21 mouse cellular contexts compared by ENCODE assay signal in genomic region chr13:55205448-55206205, GRCm38 (mm10). TPM values are rescaled to one million over a fixed set of nuclear protein-coding genes. Genes with fewer than 3 reads are reported as not detected.
DNase-seq lines count a peak whose midpoint lies in the region; ATAC-seq and TF ChIP-seq lines count a peak whose summit lies in the region.
"Had no signal": no experiment of that assay in that cellular context is flagged by ENCODE, and none has a peak within 500 bp of the region (broad histone marks: within the 10 kb centered on the region; RNA-seq: fewer than 3 reads in every experiment).

No protein-coding gene starts in this region.

- ATAC-seq in forebrain, postnatal 0 days, result no peak
- ATAC-seq: forebrain, embryonic 13.5 days; forebrain, embryonic 15.5 days had no signal

- H3K9ac ChIP-seq in ES-Bruce4 (ENCODE audit: low read depth, poor library complexity, severe bottlenecking), result 0 out of 2 replicates have a peak overlapping the region, but pooled peaks have one; percentile 34
- no peak overlapping the region for H3K9ac ChIP-seq in ES-E14 (ENCODE audit: insufficient read depth, low read depth, low read length, poor library complexity, severe bottlenecking)
- H3K9ac ChIP-seq in forebrain, postnatal 0 days, result no peak overlapping the region
- H3K9ac ChIP-seq: embryonic facial prominence, embryonic 12.5 days; forebrain, embryonic 13.5 days; forebrain, embryonic 15.5 days had no signal

- no peaks in the 10 kb centered on the region for H3K36me3 ChIP-seq in E14TG2a.4 (ENCODE audit: insufficient read depth, low read length)
- H3K36me3 ChIP-seq in ES-Bruce4 (ENCODE audit: control insufficient read depth, insufficient read depth, low read length, poor library complexity, severe bottlenecking), result no peaks in the 10 kb centered on the region
- no peaks in the 10 kb centered on the region for H3K36me3 ChIP-seq in ES-E14 (ENCODE audit: control insufficient read depth, insufficient read depth, low read length, poor library complexity, severe bottlenecking)
- no peaks in the 10 kb centered on the region for H3K36me3 ChIP-seq in forebrain, postnatal 0 days (ENCODE audit: insufficient read depth)
- H3K36me3 ChIP-seq: embryonic facial prominence, embryonic 10.5 days; embryonic facial prominence, embryonic 12.5 days; forebrain, embryonic 15.5 days had no signal

- no peaks in the 10 kb centered on the region for H3K9me3 ChIP-seq in E14TG2a.4 (ENCODE audit: low read length)
- H3K9me3 ChIP-seq in ES-Bruce4 (replicated peaks; ENCODE audit: control insufficient read depth, insufficient read depth, low read length, poor library complexity, severe bottlenecking), result no peaks in the 10 kb centered on the region
- H3K9me3 ChIP-seq in ES-E14 (ENCODE audit: control insufficient read depth, insufficient read depth, low read depth, low read length), result no peaks in the 10 kb centered on the region
- H3K9me3 ChIP-seq in forebrain, postnatal 0 days (ENCODE audit: low read length), result no peaks in the 10 kb centered on the region
- H3K9me3 ChIP-seq: embryonic facial prominence, embryonic 10.5 days; embryonic facial prominence, embryonic 12.5 days; forebrain, embryonic 13.5 days; forebrain, embryonic 15.5 days had no signal

- H3K27ac ChIP-seq in ES-Bruce4 (ENCODE audit: insufficient read depth, low read length) (peak overlapping the region; percentile 99), ES-E14 (ENCODE audit: insufficient read depth, low read depth, low read length, poor library complexity, severe bottlenecking) (peak overlapping the region; percentile 85)
- no peak overlapping the region for H3K27ac ChIP-seq in forebrain, postnatal 0 days (ENCODE audit: low read depth, low read length)
- H3K27ac ChIP-seq: embryonic facial prominence, embryonic 10.5 days; embryonic facial prominence, embryonic 12.5 days; forebrain, embryonic 13.5 days; forebrain, embryonic 15.5 days had no signal

- H3K4me3 ChIP-seq in E14TG2a.4 (replicated peaks; ENCODE audit: low read length) (peak overlapping the region; percentile 13; the same call in 1 of the 2 replicates), ES-Bruce4 (ENCODE audit: low read depth, low read length) (no peak overlapping the region), ES-E14 (ENCODE audit: insufficient read depth in 1 of 2, low read depth in 1 of 2, low read length in 2 of 2, poor library complexity in 1 of 2, severe bottlenecking in 1 of 2) (peak overlapping the region in 1 of 2 experiments; percentile 1; a peak in 1 of 4 replicates)
- H3K4me3 ChIP-seq in forebrain, postnatal 0 days (ENCODE audit: low read depth, low read length), result no peak overlapping the region
- H3K4me3 ChIP-seq: embryonic facial prominence, embryonic 10.5 days; embryonic facial prominence, embryonic 12.5 days; forebrain, embryonic 13.5 days; forebrain, embryonic 15.5 days had no signal

- H3K4me1 ChIP-seq in E14TG2a.4 (replicated peaks; ENCODE audit: low read depth, low read length), result peaks cover 89% of the 10 kb centered on the region
- H3K4me1 ChIP-seq in ES-Bruce4 (ENCODE audit: control insufficient read depth, insufficient read depth, low read length), result peaks cover 12% of the 10 kb centered on the region
- peaks cover 14 to 15% of the 10 kb centered on the region in 2 experiments for H3K4me1 ChIP-seq in ES-E14 (ENCODE audit: control insufficient read depth in 2 of 2, insufficient read depth in 2 of 2, low read length in 2 of 2, poor library complexity in 1 of 2)
- no peaks in the 10 kb centered on the region for H3K4me1 ChIP-seq in forebrain, postnatal 0 days (ENCODE audit: insufficient read depth)

- peak; percentile 84; the same call in 1 of the 2 replicates for TF ChIP-seq EP300 in ES-Bruce4 (IDR thresholded peaks at IDR 0.05; ENCODE audit: insufficient read depth, low read depth, low read length)

- no peaks in the 10 kb centered on the region for H3K27me3 ChIP-seq in E14TG2a.4 (ENCODE audit: insufficient read depth, low read length)
- no peaks in the 10 kb centered on the region for H3K27me3 ChIP-seq in ES-Bruce4 (ENCODE audit: control insufficient read depth, insufficient read depth, low read length, poor library complexity, severe bottlenecking)
- H3K27me3 ChIP-seq in forebrain, postnatal 0 days (ENCODE audit: insufficient read depth, low read length), result no peaks in the 10 kb centered on the region
- H3K27me3 ChIP-seq: embryonic facial prominence, embryonic 12.5 days; forebrain, embryonic 13.5 days; forebrain, embryonic 15.5 days had no signal

- 93% methylated on average over 6 of the region's 6 CpGs for WGBS in forebrain, postnatal 0 days

- in situ Hi-C loops in ES-E14 (cut with MboI; ENCODE audit: low sequenced_read_pairs in 2 of 2, unreplicated experiment in 2 of 2), result no loop called here

- DNase-seq in ES-E14 (ENCODE audit: low read depth, low spot score) (no peak), ZHBTc4 (ENCODE audit: low read depth, low spot score) (peak; percentile 73)
- DNase-seq in lung, adult 18-20 months, result no peak
- no peak for DNase-seq in yolk sac, embryonic 10.5 days (ENCODE audit: low spot score)
- no peak for DNase-seq in forebrain, postnatal 0 days
- DNase-seq: adrenal gland, adult 2 months; adrenal gland, postnatal 10 days; adrenal gland, postnatal 25 days; cerebellum, adult 11 months; cerebellum, adult 18-20 months; cerebellum, adult 8-10 months; cerebellum, adult 9-11 months; cerebellum, postnatal 14 days; cerebellum, postnatal 36 days had no signal

- TF ChIP-seq POLR2A in ES-Bruce4 (IDR thresholded peaks at IDR 0.05; ENCODE audit: insufficient read depth, low read length), result no peak

- no peak overlapping the region for H3K4me2 ChIP-seq in forebrain, postnatal 0 days (ENCODE audit: low read depth)
- H3K4me2 ChIP-seq: embryonic facial prominence, embryonic 12.5 days; forebrain, embryonic 13.5 days; forebrain, embryonic 15.5 days had no signal

- no peak for TF ChIP-seq CTCF in E14TG2a.4 (conservative IDR thresholded peaks at IDR 0.05; ENCODE audit: low read length)
- TF ChIP-seq CTCF in ES-Bruce4 (IDR thresholded peaks at IDR 0.05; ENCODE audit: low read depth, low read length), result no peak
- no peak for TF ChIP-seq CTCF in forebrain, postnatal 0 days (IDR thresholded peaks at IDR 0.05; ENCODE audit: low read depth)

TF ChIP-seq in ES-E14, 5 proteins besides CTCF, POLR2A, EP300 and RAD21:
- TF ChIP-seq HCFC1 (IDR thresholded peaks at IDR 0.05; ENCODE audit: borderline replicate concordance, insufficient read depth, low read length) (no peak), ZNF384 (IDR thresholded peaks at IDR 0.05; ENCODE audit: low read depth, low read length) (peak; percentile 78), MAFK (IDR thresholded peaks at IDR 0.05; ENCODE audit: insufficient read depth, low read depth, low read length) (no peak), ZC3H11A (IDR thresholded peaks at IDR 0.05; ENCODE audit: borderline replicate concordance, low read depth, low read length) (no peak)

RNA-seq across cellular contexts. Expression of gene Nsd1, which starts 4.0 kb away (rescaled TPM):
- 162 TPM in 2 replicates for polyA plus RNA-seq in ES-Bruce4 (2011; ENCODE audit: insufficient read depth, insufficient read length, low read depth, missing spikeins)
- 120 and 135 TPM in 2 replicates for total RNA-seq in ES-E14 (2012; rRNA removed)
- total RNA-seq in forebrain, postnatal 0 days (2014; rRNA removed), result 81.2 and 104 TPM in 2 replicates
- polyA plus RNA-seq in forebrain, postnatal 0 days (2015; fragmentation: Nextera tagmentation; extraction: Ambion mirVana), result 37.5 and 48.2 TPM in 2 replicates

RNA-seq across cellular contexts. Expression of gene Fgfr4, which starts 53.2 kb away (rescaled TPM):
- 0.93 and 1.0 TPM in 2 replicates for polyA plus RNA-seq in ES-Bruce4 (2011; ENCODE audit: insufficient read depth, insufficient read length, low read depth, missing spikeins)
- total RNA-seq in ES-E14 (2012; rRNA removed), result 1.8 and 2.4 TPM in 2 replicates
- 0.08 and 0.19 TPM in 2 replicates for total RNA-seq in forebrain, postnatal 0 days (2014; rRNA removed)
- polyA plus RNA-seq in forebrain, postnatal 0 days (2015; fragmentation: Nextera tagmentation; extraction: Ambion mirVana), result 0.33 and 0.40 TPM in 2 replicates
- total RNA-seq: MEL had no signal
